Mouse (Mus musculus) midbrain, embryonic 11.5 days (tissue): ENCODE measurements around the gene Trap1. TPM values are rescaled to one million over a fixed set of nuclear protein-coding genes. Genes with fewer than 3 reads are reported as not detected.
"Not testable (repeated sequence)": the region's sequence is repeated elsewhere in the genome, so short reads cannot be mapped to it uniquely, and the experiment has no call there.

Experiments used
- ATAC-seq: fragments of 200-750 bp; cut with Nextera tagmentation; 2 replicates; pipeline ENCODE4 v1.8.0; 2017; ENCODE audit warnings: moderate TSS enrichment, moderate library complexity; ENCODE audit not compliant: low FRiP score
- DNase-seq: peaks from one replicate; pipeline ENCODE4 v3.0.0; 2015; ENCODE audit warnings: low spot score; ENCODE audit errors: missing footprints
- H3K27ac ChIP-seq: fragments of 300-500 bp; sonication (generic); 2 replicates; pipeline ENCODE4 v1.5.1; 2014; ENCODE audit warnings: low read depth, low read length
- H3K27me3 ChIP-seq: fragments of 300-500 bp; sonication (generic); 2 replicates; pipeline ENCODE4 v1.6.1; 2014; ENCODE audit warnings: mild to moderate bottlenecking, low read length, moderate library complexity, mixed read lengths; ENCODE audit not compliant: control insufficient read depth, insufficient read depth
- H3K36me3 ChIP-seq: fragments of 300-500 bp; sonication (generic); 2 replicates; pipeline ENCODE4 v1.6.1; 2014; ENCODE audit warnings: mild to moderate bottlenecking, low read length, moderate library complexity, mixed read lengths; ENCODE audit not compliant: control insufficient read depth, insufficient read depth
- H3K4me1 ChIP-seq: fragments of 300-500 bp; sonication (generic); 2 replicates; pipeline ENCODE4 v1.6.1; 2014; ENCODE audit warnings: low read length; ENCODE audit not compliant: control insufficient read depth, insufficient read depth
- H3K4me2 ChIP-seq: fragments of 300-500 bp; sonication (generic); 2 replicates; pipeline ENCODE4 v1.6.1; 2014; ENCODE audit warnings: mild to moderate bottlenecking, moderate library complexity
- H3K4me3 ChIP-seq: fragments of 300-500 bp; sonication (generic); 2 replicates; pipeline ENCODE4 v1.5.1; 2014; ENCODE audit warnings: low read depth, low read length
- H3K9ac ChIP-seq: fragments of 300-500 bp; sonication (generic); 2 replicates; pipeline ENCODE4 v1.6.1; 2014; ENCODE audit warnings: low read length
- H3K9me3 ChIP-seq: fragments of 300-500 bp; sonication (generic); 2 replicates; pipeline ENCODE4 v1.6.1; 2016; ENCODE audit warnings: low read length; ENCODE audit not compliant: control insufficient read depth
- WGBS: fragments of 180-500 bp; shearing (Covaris S2); extraction: QIAGEN DNeasy Blood & Tissue Kit; methylation state at CpG from one replicate; pipeline ENCODE4 v1.1.7; 2014; 5-methylcytosine and 5-hydroxymethylcytosine counted together
- polyA plus RNA-seq: library from polyadenylated mRNA; unstranded; fragments of >200 nt; fragmentation: Nextera tagmentation; extraction: Ambion mirVana; gene quantifications from 2 replicates; pipeline ENCODE4 v1.2.1, GENCODE M21; 2014

The Trap1 gene
- polyA plus RNA-seq, 1 experiment from 2014 or later, result 74.5 TPM

DNA sequence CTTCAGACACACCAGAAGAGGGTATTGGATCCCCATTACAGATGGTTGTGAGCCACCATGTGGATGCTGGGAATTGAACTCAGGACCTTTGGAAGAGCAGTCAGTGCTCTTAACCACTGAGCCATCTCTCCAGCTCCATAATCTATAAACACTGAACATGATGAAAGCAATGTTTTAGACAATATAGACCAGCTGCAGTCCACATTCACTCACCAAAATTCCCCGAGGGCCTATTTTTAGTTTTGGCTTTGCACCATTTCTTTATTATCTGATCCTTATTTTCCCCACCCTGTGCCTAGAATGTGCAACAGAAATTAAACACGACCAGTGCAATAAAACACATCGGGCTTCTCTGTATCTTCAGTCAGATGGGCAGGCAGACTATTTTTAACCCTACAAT, 2.8 kb upstream of the Trap1 start:
- not testable (repeated sequence) for H3K4me1 ChIP-seq, H3K9me3 ChIP-seq, DNase-seq, H3K9ac ChIP-seq, H3K27me3 ChIP-seq, H3K4me2 ChIP-seq, H3K4me3 ChIP-seq, ATAC-seq, H3K27ac ChIP-seq
- H3K36me3 ChIP-seq, result peaks cover 19% of the 10 kb centered on the region
- 81% methylated on average over 3 of the region's 3 CpGs for WGBS

DNA sequence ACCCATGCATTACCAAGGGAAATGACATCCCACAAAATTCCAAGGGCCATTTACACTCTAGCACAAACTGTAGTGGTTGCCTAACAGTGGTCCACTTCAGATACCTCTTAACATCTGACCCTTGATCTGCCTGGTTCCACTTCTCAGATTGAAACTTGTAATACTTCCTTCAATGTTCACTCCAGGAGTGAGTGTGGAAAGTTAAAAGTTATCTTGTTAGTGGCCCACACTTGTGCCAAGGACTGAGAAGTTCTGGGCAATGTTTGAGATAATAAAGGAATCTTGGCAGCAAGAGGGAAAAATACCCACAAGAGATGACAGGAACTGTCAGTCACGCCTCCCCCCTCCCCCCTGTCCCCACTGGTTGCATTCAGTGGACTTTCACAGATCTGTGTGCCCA, 2.0 kb upstream of the Trap1 start:
- WGBS, result 79% methylated on average over 1 of the region's 1 CpGs
- H3K27ac ChIP-seq, result no peak overlapping the region

DNA sequence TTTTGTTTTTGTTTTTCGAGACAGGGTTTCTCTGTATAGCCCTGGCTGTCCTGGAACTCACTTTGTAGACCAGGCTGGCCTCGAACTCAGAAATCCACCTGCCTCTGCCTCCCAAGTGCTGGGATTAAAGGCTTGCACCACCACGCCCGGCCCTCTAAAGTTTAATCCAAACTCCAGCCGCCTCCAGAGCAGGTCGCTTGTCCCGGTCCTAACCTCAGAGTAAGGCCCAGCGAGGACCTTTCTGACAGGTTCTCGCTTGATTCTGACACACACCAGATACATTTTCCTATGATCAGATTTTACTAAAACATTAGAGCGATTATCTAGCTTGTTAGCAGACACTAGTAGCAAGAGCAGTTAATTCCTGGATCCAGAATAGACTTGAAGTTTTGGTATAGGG, 675 bp upstream of the Trap1 start:
- peak; percentile 82 for DNase-seq
- H3K27me3 ChIP-seq, H3K9me3 ChIP-seq, ATAC-seq, H3K4me1 ChIP-seq, H3K36me3 ChIP-seq, H3K27ac ChIP-seq: not testable (repeated sequence)
- peak overlapping the region; percentile 62; the same call in 1 of the 2 replicates for H3K4me2 ChIP-seq
- H3K9ac ChIP-seq, result peak overlapping the region; percentile 85; the same call in 1 of the 2 replicates
- peak overlapping the region; percentile 88; the same call in 1 of the 2 replicates for H3K4me3 ChIP-seq
- 72% methylated on average over 10 of the region's 10 CpGs for WGBS

More for the DNA sequence above, 2.0 kb upstream of the Trap1 start:
- no peaks in the 10 kb centered on the region for H3K9me3 ChIP-seq
- no peak overlapping the region for H3K4me3 ChIP-seq
- peaks cover 12% of the 10 kb centered on the region for H3K36me3 ChIP-seq
- ATAC-seq (no peak), DNase-seq (peak; percentile 80)
- H3K27me3 ChIP-seq, result no peaks in the 10 kb centered on the region
- H3K4me1 ChIP-seq, result peaks cover 8% of the 10 kb centered on the region
- no peak overlapping the region for H3K4me2 ChIP-seq
- no peak overlapping the region for H3K9ac ChIP-seq

DNA sequence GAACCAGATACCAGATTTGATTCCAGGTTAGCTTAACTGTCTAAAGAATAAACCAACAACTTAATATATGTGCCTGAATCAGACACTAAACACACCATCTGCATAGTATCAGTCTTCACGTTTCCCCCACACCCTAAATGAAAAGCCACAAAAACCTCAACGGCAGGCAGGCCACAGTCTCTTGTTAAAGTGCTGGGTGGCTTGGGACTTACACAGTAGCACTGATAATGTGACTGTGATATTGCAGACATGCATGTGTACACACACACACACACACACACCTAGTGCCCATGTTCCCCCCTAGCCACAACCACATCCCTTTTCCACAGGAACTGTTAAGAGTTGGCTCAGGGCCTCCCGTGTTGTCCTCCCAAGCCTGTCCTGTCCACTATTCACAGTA, 2.8 kb downstream of the Trap1 start:
- no peak overlapping the region for H3K27ac ChIP-seq
- no peaks in the 10 kb centered on the region for H3K36me3 ChIP-seq
- H3K4me2 ChIP-seq, result no peak overlapping the region
- H3K4me3 ChIP-seq, result no peak overlapping the region
- no peak overlapping the region for H3K9ac ChIP-seq
- no peaks in the 10 kb centered on the region for H3K9me3 ChIP-seq
- ATAC-seq (no peak), DNase-seq (peak; percentile 73)
- H3K27me3 ChIP-seq, result no peaks in the 10 kb centered on the region
- WGBS, result 77% methylated on average over 3 of the region's 3 CpGs
- H3K4me1 ChIP-seq, result peaks cover 8% of the 10 kb centered on the region

- no peaks in the 10 kb centered on the region for H3K9me3 ChIP-seq
- H3K4me3 ChIP-seq, result no peak overlapping the region
- H3K27me3 ChIP-seq, result no peaks in the 10 kb centered on the region
- ATAC-seq (no peak), DNase-seq (peak; percentile 80)
- H3K4me2 ChIP-seq, result no peak overlapping the region
- 70% methylated on average over 6 of the region's 6 CpGs for WGBS
- H3K9ac ChIP-seq, result no peak overlapping the region
- H3K27ac ChIP-seq, result no peak overlapping the region
- H3K4me1 ChIP-seq, result peaks cover 8% of the 10 kb centered on the region
- no peaks in the 10 kb centered on the region for H3K36me3 ChIP-seq
These were observed 3.3 kb downstream of the Trap1 start for GRCm38 (mm10) chr16:4074297-4074696.

GRCm38 (mm10) chr16:4068588-4068987, 9.0 kb downstream of the Trap1 start:
- DNase-seq, result peak; percentile 84
- no peak overlapping the region for H3K27ac ChIP-seq
- no peak overlapping the region for H3K4me2 ChIP-seq
- no peaks in the 10 kb centered on the region for H3K27me3 ChIP-seq
- H3K36me3 ChIP-seq, result peaks cover 13% of the 10 kb centered on the region; the same call in 1 of the 2 replicates
- H3K4me1 ChIP-seq, result no peaks in the 10 kb centered on the region
- WGBS, result 66% methylated on average over 8 of the region's 8 CpGs
- 0 out of 2 replicates have a peak, but pooled peaks have one; percentile 16 for ATAC-seq
- H3K9ac ChIP-seq, result no peak overlapping the region
- no peaks in the 10 kb centered on the region for H3K9me3 ChIP-seq
- H3K4me3 ChIP-seq, result no peak overlapping the region

GRCm38 (mm10) chr16:4064945-4065344, 12.7 kb downstream of the Trap1 start:
- Histone ChIP-seq H3K27ac (no peak overlapping the region), H3K4me1 (no peaks in the 10 kb centered on the region), H3K9ac (no peak overlapping the region), H3K4me3 (no peak overlapping the region), H3K36me3 (peaks cover 24% of the 10 kb centered on the region; the same call in 1 of the 2 replicates), H3K4me2 (no peak overlapping the region), H3K27me3 (no peaks in the 10 kb centered on the region), H3K9me3 (no peaks in the 10 kb centered on the region)
- WGBS, result 93% methylated on average over 4 of the region's 4 CpGs
- ATAC-seq (no peak), DNase-seq (peak; percentile 53)

GRCm38 (mm10) chr16:4053811-4054210, 23.8 kb downstream of the Trap1 start:
- Histone ChIP-seq H3K27me3 (no peaks in the 10 kb centered on the region), H3K4me2 (no peak overlapping the region), H3K9me3 (no peaks in the 10 kb centered on the region), H3K4me1 (no peaks in the 10 kb centered on the region), H3K9ac (no peak overlapping the region), H3K4me3 (no peak overlapping the region), H3K36me3 (peaks cover 31% of the 10 kb centered on the region), H3K27ac (no peak overlapping the region)
- no peak for ATAC-seq
- no peak for DNase-seq
- WGBS, result 88% methylated on average over 3 of the region's 3 CpGs

- Histone ChIP-seq H3K4me2 (no peak overlapping the region), H3K27ac (no peak overlapping the region), H3K4me3 (no peak overlapping the region), H3K36me3 (peaks cover 31% of the 10 kb centered on the region), H3K9me3 (no peaks in the 10 kb centered on the region), H3K4me1 (no peaks in the 10 kb centered on the region), H3K27me3 (no peaks in the 10 kb centered on the region), H3K9ac (no peak overlapping the region)
- 90% methylated on average over 4 of the region's 4 CpGs for WGBS
- ATAC-seq (no peak), DNase-seq (peak; percentile 39)
These were observed 25.0 kb downstream of the Trap1 start for GRCm38 (mm10) chr16:4052601-4053000.
